In genomic region chr1:54194954-54195305, GRCm38 (mm10) we compare ENCODE assay signal across 7 mouse cellular contexts. TPM values are rescaled to one million over a fixed set of nuclear protein-coding genes. Genes with fewer than 3 reads are reported as not detected.
DNase-seq lines count a peak whose midpoint lies in the region; ATAC-seq and TF ChIP-seq lines count a peak whose summit lies in the region.

Hecw2 (minus strand) TSS chr1:54195168.

- no peaks in the 10 kb centered on the region; the same call in 1 of the 2 replicates for H3K27me3 ChIP-seq in G1E (ENCODE audit: insufficient read depth, low read length)
- peaks cover 6% of the 10 kb centered on the region for H3K27me3 ChIP-seq in forebrain, embryonic 11.5 days (ENCODE audit: control insufficient read depth, insufficient read depth, low read length)
- no peaks in the 10 kb centered on the region for H3K27me3 ChIP-seq in heart, postnatal 0 days (ENCODE audit: control insufficient read depth, insufficient read depth, low read length)

- no peak for TF ChIP-seq CTCF in G1E (IDR thresholded peaks at IDR 0.05; ENCODE audit: low read depth, low read length)
- TF ChIP-seq CTCF in heart, postnatal 0 days (IDR thresholded peaks at IDR 0.05; ENCODE audit: low read depth) = no peak

- H3K9ac ChIP-seq in forebrain, embryonic 11.5 days (ENCODE audit: low read length) = peak within 1 kb of the TSS; percentile 75
- H3K9ac ChIP-seq in heart, postnatal 0 days (replicated peaks; ENCODE audit: low read depth, low read length) = peak within 1 kb of the TSS; percentile 88

- no peaks in the 10 kb centered on the region for H3K36me3 ChIP-seq in G1E (replicated peaks)
- no peaks in the 10 kb centered on the region for H3K36me3 ChIP-seq in forebrain, embryonic 11.5 days (ENCODE audit: control insufficient read depth, insufficient read depth, low read length)
- no peaks in the 10 kb centered on the region for H3K36me3 ChIP-seq in heart, postnatal 0 days (replicated peaks; ENCODE audit: control insufficient read depth, insufficient read depth, low read length)

- peaks cover 12% of the 10 kb centered on the region for H3K9me3 ChIP-seq in G1E (replicated peaks)
- H3K9me3 ChIP-seq in forebrain, embryonic 11.5 days (ENCODE audit: control insufficient read depth, low read length) = no peaks in the 10 kb centered on the region
- no peaks in the 10 kb centered on the region for H3K9me3 ChIP-seq in heart, postnatal 0 days (replicated peaks; ENCODE audit: control insufficient read depth, low read length)

- peak within 1 kb of the TSS; percentile 85 for H3K4me2 ChIP-seq in forebrain, embryonic 11.5 days (ENCODE audit: low read depth, low read length, severe bottlenecking)
- peak within 1 kb of the TSS; percentile 87 for H3K4me2 ChIP-seq in heart, postnatal 0 days (ENCODE audit: low read depth, low read length)

- no peak for DNase-seq in G1E (ENCODE audit: low spot score)
- DNase-seq in adrenal gland, postnatal 4 days (ENCODE audit: low spot score in 2 of 2) = peak in 1 of 2 experiments; percentile 3
- DNase-seq in forebrain, embryonic 11.5 days (ENCODE audit: low spot score) = no peak
- peak; percentile 55 for DNase-seq in heart, postnatal 0 days (ENCODE audit: low spot score)
- DNase-seq in layer of hippocampus, adult 9-11 months = peak; percentile 8
- DNase-seq in lung, postnatal 10 days = peak; percentile 18
- peak; percentile 59 for DNase-seq in right cerebral cortex, postnatal 4 days

- no peak for ATAC-seq in G1E (ENCODE audit: extremely low read depth, insufficient number of reproducible peaks, low FRiP score, poor library complexity, severe bottlenecking)
- ATAC-seq in forebrain, embryonic 11.5 days (replicated peaks; ENCODE audit: low FRiP score) = peak; percentile 81
- ATAC-seq in heart, postnatal 0 days (ENCODE audit: insufficient read depth, low read depth) = peak; percentile 71

- 0 out of 2 replicates have a peak within 1 kb of the TSS, but pooled peaks have one; percentile 25 for H3K4me3 ChIP-seq in G1E (ENCODE audit: low read depth, low read length)
- peak within 1 kb of the TSS; percentile 74 for H3K4me3 ChIP-seq in forebrain, embryonic 11.5 days (ENCODE audit: low read depth, low read length)
- H3K4me3 ChIP-seq in heart, postnatal 0 days (ENCODE audit: low read depth, low read length) = peak within 1 kb of the TSS; percentile 92

- H3K4me1 ChIP-seq in G1E (ENCODE audit: insufficient read depth, low read depth, low read length) = no peaks in the 10 kb centered on the region
- H3K4me1 ChIP-seq in forebrain, embryonic 11.5 days (replicated peaks; ENCODE audit: control insufficient read depth, insufficient read depth, low read length) = no peaks in the 10 kb centered on the region
- 0 out of 2 replicates have a peak, but pooled peaks cover 3% of the 10 kb centered on the region for H3K4me1 ChIP-seq in heart, postnatal 0 days (ENCODE audit: control insufficient read depth, insufficient read depth)

- 0% methylated on average over 38 of the region's 38 CpGs for WGBS in forebrain, embryonic 11.5 days
- under 1% methylated on average over 37 of the region's 38 CpGs for WGBS in heart, postnatal 0 days

- H3K27ac ChIP-seq in forebrain, embryonic 11.5 days (ENCODE audit: low read depth, low read length) = no peak within 1 kb of the TSS
- peak within 1 kb of the TSS; percentile 83 for H3K27ac ChIP-seq in heart, postnatal 0 days (ENCODE audit: low read depth)

- no peak for TF ChIP-seq EP300 in heart, postnatal 0 days (IDR thresholded peaks at IDR 0.05; ENCODE audit: low read depth)

RNA-seq across cellular contexts. Expression of gene Hecw2, which starts in this region (rescaled TPM):
- total RNA-seq in G1E (2014; fragmentation: Nextera tagmentation) (not detected in 2 replicates), G1E (2017) (0.17 and 0.27 TPM in 2 replicates)
- polyA plus RNA-seq in G1E (2012) = not detected in 2 replicates
- total RNA-seq in adrenal gland, postnatal 4 days (2021) = 10 to 100 TPM; 11.7 to 12.1 TPM
- polyA plus RNA-seq in forebrain, embryonic 11.5 days (2014; fragmentation: Nextera tagmentation; extraction: Ambion mirVana) = 2.3 and 2.9 TPM in 2 replicates
- 9.0 and 18.6 TPM in 2 replicates for total RNA-seq in heart, postnatal 0 days (2014; rRNA removed; ENCODE audit: low replicate concordance)
- 3.6 and 4.6 TPM in 2 replicates for polyA plus RNA-seq in heart, postnatal 0 days (2015; fragmentation: Nextera tagmentation; extraction: Ambion mirVana)

Comparison
In these comparisons a context has a peak if more than half of its experiments do, and no peak if none do; other contexts are left out.
1. DNase-seq: peak in heart, postnatal 0 days (single experiment), layer of hippocampus, adult 9-11 months (single experiment), lung, postnatal 10 days (single experiment) and right cerebral cortex, postnatal 4 days (single experiment); none in G1E (single experiment) and forebrain, embryonic 11.5 days (single experiment).
2. H3K4me3 ChIP-seq: peak in every context shown above with its lines; median percentile 92 in heart, postnatal 0 days; 74 in forebrain, embryonic 11.5 days; 25 in G1E.